Mouse (Mus musculus): ENCODE data around the gene Gpd2. TPM values are rescaled to one million over a fixed set of nuclear protein-coding genes. Genes with fewer than 3 reads are reported as not detected.
A peak's percentile ranks its signal among the peaks of the same experiment; 100 is the strongest.

The Gpd2 gene
- polyA plus RNA-seq, 1 experiment: 10.0 TPM

- H3K27me3 ChIP-seq (ENCODE audit: control insufficient read depth, insufficient read depth, low read length): no peaks in the 10 kb centered on the region
- WGBS: 70% methylated on average over 8 of the region's 8 CpGs
- no peak overlapping the region for H3K27ac ChIP-seq (ENCODE audit: control insufficient read depth, insufficient read depth, low read length)
- H3K4me1 ChIP-seq (replicated peaks; ENCODE audit: control insufficient read depth, insufficient read depth, low read length): peaks cover 7% of the 10 kb centered on the region
- no peak overlapping the region for H3K4me3 ChIP-seq (ENCODE audit: control insufficient read depth, insufficient read depth, low read length)
- no peak for TF ChIP-seq CTCF (IDR thresholded peaks at IDR 0.05; ENCODE audit: borderline replicate concordance, control insufficient read depth, extremely low read depth, insufficient read depth, low read length, poor library complexity)
- no peak for TF ChIP-seq POLR2A (IDR thresholded peaks at IDR 0.05; ENCODE audit: control insufficient read depth, extremely low read depth, insufficient read depth, low read length, poor library complexity)
- DNase-seq: no peak
- no peaks in the 10 kb centered on the region for H3K36me3 ChIP-seq (ENCODE audit: control insufficient read depth, insufficient read depth, low read length)
Measured at GRCm38 (mm10) chr2:57232328-57232727, 5.1 kb upstream of the Gpd2 start.

DNA sequence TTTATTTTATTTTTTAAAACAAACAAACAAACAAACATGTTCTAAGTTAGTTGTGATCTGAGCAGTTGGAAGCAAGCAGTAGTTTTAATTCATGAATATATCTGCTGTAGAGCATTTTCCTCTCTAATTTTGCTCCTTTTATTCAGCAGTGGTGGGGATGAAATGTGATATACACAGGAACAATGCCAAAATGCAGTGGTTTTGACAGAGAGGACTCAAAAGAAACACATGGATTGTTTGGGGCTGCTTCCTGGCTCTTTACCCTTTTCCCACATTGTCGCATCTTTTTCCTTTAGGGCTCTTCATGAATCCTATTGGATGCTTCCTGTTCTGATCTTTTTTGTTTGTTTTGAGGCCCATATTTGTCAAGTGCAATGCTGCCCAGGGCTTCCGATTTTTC is 1.2 kb upstream of the Gpd2 start:
- peaks cover 7% of the 10 kb centered on the region for H3K4me1 ChIP-seq (replicated peaks; ENCODE audit: control insufficient read depth, insufficient read depth, low read length)
- no peaks in the 10 kb centered on the region for H3K36me3 ChIP-seq (ENCODE audit: control insufficient read depth, insufficient read depth, low read length)
- no peak overlapping the region for H3K27ac ChIP-seq (ENCODE audit: control insufficient read depth, insufficient read depth, low read length)
- TF ChIP-seq CTCF (IDR thresholded peaks at IDR 0.05; ENCODE audit: borderline replicate concordance, control insufficient read depth, extremely low read depth, insufficient read depth, low read length, poor library complexity): no peak
- TF ChIP-seq POLR2A (IDR thresholded peaks at IDR 0.05; ENCODE audit: control insufficient read depth, extremely low read depth, insufficient read depth, low read length, poor library complexity): no peak
- DNase-seq: no peak
- no peaks in the 10 kb centered on the region for H3K27me3 ChIP-seq (ENCODE audit: control insufficient read depth, insufficient read depth, low read length)
- H3K4me3 ChIP-seq (ENCODE audit: control insufficient read depth, insufficient read depth, low read length): no peak overlapping the region
- WGBS: 94% methylated on average over 2 of the region's 2 CpGs

- Histone ChIP-seq H3K4me3 (ENCODE audit: control insufficient read depth, insufficient read depth, low read length) (no peak overlapping the region), H3K27me3 (ENCODE audit: control insufficient read depth, insufficient read depth, low read length) (no peaks in the 10 kb centered on the region), H3K4me1 (replicated peaks; ENCODE audit: control insufficient read depth, insufficient read depth, low read length) (peaks cover 7% of the 10 kb centered on the region), H3K27ac (ENCODE audit: control insufficient read depth, insufficient read depth, low read length) (no peak overlapping the region), H3K36me3 (ENCODE audit: control insufficient read depth, insufficient read depth, low read length) (no peaks in the 10 kb centered on the region)
- TF ChIP-seq CTCF (IDR thresholded peaks at IDR 0.05; ENCODE audit: borderline replicate concordance, control insufficient read depth, extremely low read depth, insufficient read depth, low read length, poor library complexity): no peak
- TF ChIP-seq POLR2A (IDR thresholded peaks at IDR 0.05; ENCODE audit: control insufficient read depth, extremely low read depth, insufficient read depth, low read length, poor library complexity): no peak
- 66% methylated on average over 6 of the region's 6 CpGs for WGBS
- DNase-seq: no peak
Measured at GRCm38 (mm10) chr2:57237026-57237425, 409 bp upstream of the Gpd2 start.

DNA sequence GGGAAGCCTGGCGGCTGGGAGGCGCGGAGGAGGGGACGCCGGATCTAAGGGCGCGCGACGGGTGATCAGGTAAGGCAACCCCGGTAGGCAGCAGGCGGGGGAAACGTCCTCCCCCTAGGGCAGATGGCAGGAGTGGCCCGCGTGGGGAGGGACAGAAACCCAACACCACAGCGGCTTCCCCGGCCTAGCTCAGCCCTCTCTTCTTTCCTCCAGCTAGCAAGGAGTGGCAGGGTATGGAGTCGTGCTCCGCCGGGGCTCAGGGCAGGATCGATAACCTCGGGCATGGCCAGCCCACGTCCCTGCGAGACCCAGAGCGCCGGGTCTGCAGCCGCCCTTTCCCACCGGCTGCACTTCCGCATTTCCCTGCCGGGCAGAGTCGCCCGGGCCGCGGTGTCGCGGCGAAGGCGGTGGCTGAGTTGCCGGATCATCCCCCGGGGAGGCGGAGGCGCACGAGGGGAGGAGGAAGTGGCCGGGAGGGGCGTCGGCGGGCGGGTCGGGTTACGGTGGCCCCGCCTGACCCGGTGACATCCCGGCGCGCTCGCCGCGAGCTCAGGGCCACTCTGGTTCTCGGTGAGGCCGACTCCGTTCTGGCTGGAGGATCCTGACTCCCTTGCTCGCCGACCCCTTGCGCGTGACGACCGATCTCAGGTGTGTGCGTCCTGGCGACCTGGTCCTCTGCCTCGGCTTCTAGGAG is 632 bp downstream of the Gpd2 start:
- peak; percentile 87 for DNase-seq
- Histone ChIP-seq H3K27ac (ENCODE audit: control insufficient read depth, insufficient read depth, low read length) (peak overlapping the region; percentile 76), H3K4me3 (ENCODE audit: control insufficient read depth, insufficient read depth, low read length) (peak overlapping the region; percentile 81), H3K27me3 (ENCODE audit: control insufficient read depth, insufficient read depth, low read length) (no peaks in the 10 kb centered on the region), H3K36me3 (ENCODE audit: control insufficient read depth, insufficient read depth, low read length) (no peaks in the 10 kb centered on the region), H3K4me1 (replicated peaks; ENCODE audit: control insufficient read depth, insufficient read depth, low read length) (peaks cover 7% of the 10 kb centered on the region)
- TF ChIP-seq CTCF (IDR thresholded peaks at IDR 0.05; ENCODE audit: borderline replicate concordance, control insufficient read depth, extremely low read depth, insufficient read depth, low read length, poor library complexity): no peak
- TF ChIP-seq POLR2A (IDR thresholded peaks at IDR 0.05; ENCODE audit: control insufficient read depth, extremely low read depth, insufficient read depth, low read length, poor library complexity): 0 out of 2 replicates have a peak, but pooled peaks have one; percentile 37
- 1% methylated on average over 69 of the region's 69 CpGs for WGBS

GRCm38 (mm10) chr2:57238614-57239165 is 1.3 kb downstream of the Gpd2 start:
- H3K4me1 ChIP-seq (replicated peaks; ENCODE audit: control insufficient read depth, insufficient read depth, low read length): peaks cover 7% of the 10 kb centered on the region
- peak; percentile 76 for DNase-seq
- peak overlapping the region; percentile 81 for H3K4me3 ChIP-seq (ENCODE audit: control insufficient read depth, insufficient read depth, low read length)
- H3K36me3 ChIP-seq (ENCODE audit: control insufficient read depth, insufficient read depth, low read length): no peaks in the 10 kb centered on the region
- under 1% methylated on average over 17 of the region's 17 CpGs for WGBS
- H3K27me3 ChIP-seq (ENCODE audit: control insufficient read depth, insufficient read depth, low read length): no peaks in the 10 kb centered on the region
- TF ChIP-seq CTCF (IDR thresholded peaks at IDR 0.05; ENCODE audit: borderline replicate concordance, control insufficient read depth, extremely low read depth, insufficient read depth, low read length, poor library complexity): no peak
- TF ChIP-seq POLR2A (IDR thresholded peaks at IDR 0.05; ENCODE audit: control insufficient read depth, extremely low read depth, insufficient read depth, low read length, poor library complexity): 0 out of 2 replicates have a peak, but pooled peaks have one; percentile 15
- H3K27ac ChIP-seq (ENCODE audit: control insufficient read depth, insufficient read depth, low read length): peak overlapping the region; percentile 76

GRCm38 (mm10) chr2:57239356-57239755 is 1.9 kb downstream of the Gpd2 start:
- no peak for DNase-seq
- no peaks in the 10 kb centered on the region for H3K27me3 ChIP-seq (ENCODE audit: control insufficient read depth, insufficient read depth, low read length)
- peak overlapping the region; percentile 54 for H3K27ac ChIP-seq (ENCODE audit: control insufficient read depth, insufficient read depth, low read length)
- no peak for TF ChIP-seq CTCF (IDR thresholded peaks at IDR 0.05; ENCODE audit: borderline replicate concordance, control insufficient read depth, extremely low read depth, insufficient read depth, low read length, poor library complexity)
- no peak for TF ChIP-seq POLR2A (IDR thresholded peaks at IDR 0.05; ENCODE audit: control insufficient read depth, extremely low read depth, insufficient read depth, low read length, poor library complexity)
- no peak overlapping the region for H3K4me3 ChIP-seq (ENCODE audit: control insufficient read depth, insufficient read depth, low read length)
- H3K4me1 ChIP-seq (replicated peaks; ENCODE audit: control insufficient read depth, insufficient read depth, low read length): peaks cover 7% of the 10 kb centered on the region
- H3K36me3 ChIP-seq (ENCODE audit: control insufficient read depth, insufficient read depth, low read length): no peaks in the 10 kb centered on the region
- WGBS: 30% methylated on average over 2 of the region's 2 CpGs
